In genomic region chr11:115475025-115475757, GRCm38 (mm10) we compare ENCODE assay signal across 8 mouse cellular contexts. TPM values are rescaled to one million over a fixed set of nuclear protein-coding genes. Genes with fewer than 3 reads are reported as not detected.
DNase-seq lines count a peak whose midpoint lies in the region; ATAC-seq and TF ChIP-seq lines count a peak whose summit lies in the region.

Gene Armc7 (plus strand): TSS chr11:115475667.

- H3K9ac ChIP-seq in heart, embryonic 13.5 days = peak within 1 kb of the TSS; percentile 93
- peak within 1 kb of the TSS; percentile 82 for H3K9ac ChIP-seq in liver, embryonic 12.5 days
- peak within 1 kb of the TSS; percentile 74 for H3K9ac ChIP-seq in stomach, embryonic 15.5 days

- H3K27ac ChIP-seq in heart, embryonic 13.5 days (replicated peaks) = peak within 1 kb of the TSS; percentile 83
- H3K27ac ChIP-seq in liver, embryonic 12.5 days = peak within 1 kb of the TSS; percentile 84
- peak within 1 kb of the TSS; percentile 70 for H3K27ac ChIP-seq in stomach, embryonic 15.5 days

- H3K9me3 ChIP-seq in erythroblast, embryonic 14.5 days (ENCODE audit: control insufficient read depth, low read length) = no peaks in the 10 kb centered on the region
- no peaks in the 10 kb centered on the region for H3K9me3 ChIP-seq in heart, embryonic 13.5 days
- no peaks in the 10 kb centered on the region for H3K9me3 ChIP-seq in liver, embryonic 12.5 days (replicated peaks)
- no peaks in the 10 kb centered on the region for H3K9me3 ChIP-seq in stomach, embryonic 15.5 days

- no peaks in the 10 kb centered on the region for H3K36me3 ChIP-seq in C2C12 (ENCODE audit: control insufficient read depth, insufficient read depth)
- H3K36me3 ChIP-seq in erythroblast, embryonic 14.5 days (ENCODE audit: control insufficient read depth) = peaks cover 5% of the 10 kb centered on the region
- peaks cover 2% of the 10 kb centered on the region for H3K36me3 ChIP-seq in heart, embryonic 13.5 days
- peaks cover 4% of the 10 kb centered on the region for H3K36me3 ChIP-seq in liver, embryonic 12.5 days
- no peaks in the 10 kb centered on the region for H3K36me3 ChIP-seq in stomach, embryonic 15.5 days

- peak; percentile 89 for ATAC-seq in heart, embryonic 13.5 days (ENCODE audit: extremely low read depth, insufficient number of reproducible peaks, low FRiP score, low TSS enrichment)
- peak; percentile 96 for ATAC-seq in liver, embryonic 12.5 days
- peak; percentile 96 for ATAC-seq in stomach, embryonic 15.5 days (ENCODE audit: insufficient read depth, low FRiP score, low read depth)

- WGBS in heart, embryonic 13.5 days = 1% methylated on average over 26 of the region's 26 CpGs
- 3% methylated on average over 26 of the region's 26 CpGs for WGBS in liver, embryonic 12.5 days (ENCODE audit: insufficient replicate concordance)
- under 1% methylated on average over 26 of the region's 26 CpGs for WGBS in stomach, embryonic 15.5 days

- peak within 1 kb of the TSS; percentile 98 for H3K4me2 ChIP-seq in heart, embryonic 13.5 days
- peak within 1 kb of the TSS; percentile 94 for H3K4me2 ChIP-seq in liver, embryonic 12.5 days
- peak within 1 kb of the TSS; percentile 94 for H3K4me2 ChIP-seq in stomach, embryonic 15.5 days

- peaks cover 22% of the 10 kb centered on the region for H3K79me2 ChIP-seq in C2C12 (ENCODE audit: control insufficient read depth, insufficient read depth)

- peak; percentile 98 for DNase-seq in brain, embryonic 14.5 days (ENCODE audit: low read depth)
- peak; percentile 97 for DNase-seq in kidney, postnatal 10 days
- DNase-seq in natural killer cell, adult 2 months (ENCODE audit: low spot score in 2 of 2) = peak; percentile 89

- peaks cover 50% of the 10 kb centered on the region for H3K4me1 ChIP-seq in erythroblast, embryonic 14.5 days (ENCODE audit: control insufficient read depth)
- peaks cover 44% of the 10 kb centered on the region for H3K4me1 ChIP-seq in heart, embryonic 13.5 days
- H3K4me1 ChIP-seq in liver, embryonic 12.5 days = peaks cover 42% of the 10 kb centered on the region
- H3K4me1 ChIP-seq in stomach, embryonic 15.5 days = peaks cover 17% of the 10 kb centered on the region

- no peak for TF ChIP-seq CTCF in C2C12 (IDR thresholded peaks at IDR 0.05; ENCODE audit: control insufficient read depth, insufficient read depth, insufficient read length)
- no peak for TF ChIP-seq CTCF in brain, embryonic 14.5 days (IDR thresholded peaks at IDR 0.05; ENCODE audit: borderline replicate concordance, extremely low read depth, insufficient read depth, insufficient read length)

- H3K4me3 ChIP-seq in C2C12 (ENCODE audit: insufficient read depth, poor library complexity, severe bottlenecking) = peak within 1 kb of the TSS; percentile 93
- peak within 1 kb of the TSS; percentile 88 for H3K4me3 ChIP-seq in erythroblast, embryonic 14.5 days (replicated peaks)
- H3K4me3 ChIP-seq in heart, embryonic 13.5 days = peak within 1 kb of the TSS; percentile 85
- peak within 1 kb of the TSS; percentile 89 for H3K4me3 ChIP-seq in liver, embryonic 12.5 days
- peak within 1 kb of the TSS; percentile 90 for H3K4me3 ChIP-seq in stomach, embryonic 15.5 days (replicated peaks)

- peak; percentile 34; the same call in 1 of the 2 replicates for TF ChIP-seq POLR2A in brain, embryonic 14.5 days (IDR thresholded peaks at IDR 0.05; ENCODE audit: borderline replicate concordance, extremely low read depth, insufficient read depth, insufficient read length, poor library complexity, severe bottlenecking)

- H3ac ChIP-seq in C2C12 (ENCODE audit: control insufficient read depth, insufficient read length, low read depth) = peak within 1 kb of the TSS; percentile 84

- no peaks in the 10 kb centered on the region for H3K27me3 ChIP-seq in C2C12 (ENCODE audit: control insufficient read depth, insufficient read depth, insufficient read length)
- H3K27me3 ChIP-seq in erythroblast, embryonic 14.5 days (ENCODE audit: control insufficient read depth) = no peaks in the 10 kb centered on the region
- H3K27me3 ChIP-seq in heart, embryonic 13.5 days (replicated peaks) = no peaks in the 10 kb centered on the region
- H3K27me3 ChIP-seq in liver, embryonic 12.5 days (replicated peaks) = no peaks in the 10 kb centered on the region
- no peaks in the 10 kb centered on the region for H3K27me3 ChIP-seq in stomach, embryonic 15.5 days (replicated peaks)

- H3K79me3 ChIP-seq in C2C12 (ENCODE audit: low read depth) = peaks cover 4% of the 10 kb centered on the region

TF ChIP-seq in C2C12, 6 proteins besides CTCF, POLR2A, EP300 and RAD21:
- TF ChIP-seq FOSL1 (IDR thresholded peaks at IDR 0.05; ENCODE audit: insufficient read depth, low read length, poor library complexity, severe bottlenecking) = no peak
- peak; percentile 43 for TF ChIP-seq MAX (IDR thresholded peaks at IDR 0.05)

RNA-seq across cellular contexts. Expression of gene Armc7, which starts in this region (rescaled TPM):
- 5.4 TPM for polyA plus RNA-seq in C2C12 (2012; fragmentation: generic; extraction: Trizol)
- polyA plus RNA-seq in brain, embryonic 14.5 days (2012; rRNA removed) = 12.4 and 15.1 TPM in 2 replicates
- 0.73 and 0.87 TPM in 2 replicates for polyA plus RNA-seq in erythroblast, embryonic 14.5 days (2012)
- 6.6 and 6.9 TPM in 2 replicates for polyA plus RNA-seq in heart, embryonic 13.5 days (2015; fragmentation: Nextera tagmentation; extraction: Ambion mirVana)
- polyA plus RNA-seq in liver, embryonic 12.5 days (2016; fragmentation: Nextera tagmentation; extraction: Ambion mirVana) = 4.0 and 4.2 TPM in 2 replicates
- polyA plus RNA-seq in stomach, embryonic 15.5 days (2015; fragmentation: Nextera tagmentation; extraction: Ambion mirVana) = 5.5 and 6.8 TPM in 2 replicates

Comparison
In these comparisons a context has a peak if more than half of its experiments do, and no peak if none do; other contexts are left out.
1. Peak in every context shown above with its lines: DNase-seq, ATAC-seq, H3K4me3 ChIP-seq and H3K27ac ChIP-seq.